Mouse (Mus musculus): ENCODE measurements around the gene Dlg2. TPM values are rescaled to one million over a fixed set of nuclear protein-coding genes. Genes with fewer than 3 reads are reported as not detected.
"Not testable (repeated sequence)": the region's sequence is repeated elsewhere in the genome, so short reads cannot be mapped to it uniquely, and the experiment has no call there.

Dlg2 gene
- total RNA-seq, 2 experiments from 2014 or later: not detected

DNA sequence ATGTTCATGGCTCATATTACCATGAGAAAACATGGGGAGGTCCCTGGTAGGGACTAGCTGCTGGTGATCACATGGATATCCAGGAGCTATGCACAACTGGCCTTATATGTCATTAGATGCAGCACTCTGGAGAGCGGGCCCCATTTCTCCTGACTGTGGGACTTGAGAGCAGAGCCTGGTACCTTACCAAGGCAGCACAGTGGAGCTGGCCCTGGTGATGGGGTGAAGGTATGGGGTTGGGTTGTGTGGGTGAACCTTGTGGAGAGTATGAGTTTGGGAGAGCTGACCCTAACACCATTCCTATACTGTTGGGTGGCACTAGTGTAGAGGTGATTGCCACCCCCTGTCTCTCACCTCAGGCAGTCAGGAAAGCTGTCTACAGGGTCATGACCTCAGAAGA is 311.5 kb downstream of the Dlg2 start:
- no peak; the same call in 1 of the 2 replicates for ATAC-seq (replicated peaks; ENCODE audit: low FRiP score, poor library complexity, severe bottlenecking)

- ATAC-seq (replicated peaks; ENCODE audit: low FRiP score, poor library complexity, severe bottlenecking): no peak
Observed at GRCm38 (mm10) chr7:90791522-90791921, 315.1 kb downstream of the Dlg2 start.

DNA sequence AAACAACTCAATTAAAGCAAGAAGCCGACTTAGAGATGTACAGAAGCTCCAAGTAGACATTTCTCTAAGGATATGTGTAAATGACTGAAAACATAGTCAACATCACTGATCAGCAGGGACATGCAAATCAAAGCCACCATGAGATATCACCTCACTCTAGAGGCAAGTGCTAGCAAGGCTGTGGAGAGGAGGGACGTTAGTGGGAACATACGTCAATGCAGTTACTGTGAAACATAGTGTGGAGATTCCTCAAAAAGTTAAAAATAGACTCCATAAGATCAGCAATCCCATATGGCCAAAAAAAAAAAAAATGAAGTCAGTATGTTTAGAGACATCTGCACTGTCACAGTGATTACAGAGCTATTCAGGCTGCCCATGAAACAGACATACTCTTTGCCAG is 349.2 kb downstream of the Dlg2 start:
- ATAC-seq (replicated peaks; ENCODE audit: low FRiP score, poor library complexity, severe bottlenecking): no peak

GRCm38 (mm10) chr7:90841276-90841675 is 364.8 kb downstream of the Dlg2 start:
- no peak for ATAC-seq (replicated peaks; ENCODE audit: low FRiP score, poor library complexity, severe bottlenecking)

GRCm38 (mm10) chr7:90843345-90844293 is 367.1 kb downstream of the Dlg2 start:
- no peak for ATAC-seq (replicated peaks; ENCODE audit: low FRiP score, poor library complexity, severe bottlenecking)

DNA sequence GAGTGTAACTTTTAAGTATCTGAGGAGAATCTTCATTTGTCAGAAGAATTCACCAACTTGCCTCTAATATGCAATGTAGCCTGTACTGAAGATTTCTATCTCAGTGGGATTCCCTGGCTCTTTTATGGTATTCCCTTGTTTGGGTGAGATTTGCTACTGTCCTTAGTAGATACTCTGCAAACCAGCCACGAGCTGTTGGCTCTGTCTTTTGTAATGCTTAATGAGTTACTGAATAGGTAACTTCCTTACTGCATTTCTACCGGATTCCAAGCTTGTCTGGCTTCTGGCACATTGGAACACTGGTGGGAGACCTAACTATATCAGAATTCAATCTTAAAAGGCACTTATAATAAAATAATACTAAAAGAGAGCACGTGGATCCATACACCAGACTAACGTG is 400.3 kb downstream of the Dlg2 start:
- ATAC-seq (replicated peaks; ENCODE audit: low FRiP score, poor library complexity, severe bottlenecking): not testable (repeated sequence)

DNA sequence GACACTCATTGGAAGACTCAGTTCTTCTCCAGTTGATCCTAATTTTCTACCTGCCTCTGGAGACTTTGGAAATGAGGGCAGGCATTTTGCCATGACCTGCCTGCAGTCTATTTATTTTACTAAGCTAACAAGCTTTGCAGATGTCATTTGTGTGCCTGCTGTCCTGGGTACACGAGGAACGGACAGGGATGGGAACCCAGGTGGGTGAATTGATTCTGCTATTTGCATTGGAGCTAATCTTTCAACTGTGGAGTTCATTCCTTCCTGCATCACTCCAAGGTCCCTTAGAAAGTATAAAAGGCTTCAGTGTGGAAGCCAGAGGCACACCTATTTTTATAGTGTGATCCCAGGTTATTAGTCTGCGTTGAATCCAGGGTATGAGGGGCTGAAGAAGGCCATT is 406.3 kb downstream of the Dlg2 start:
- ATAC-seq (replicated peaks; ENCODE audit: low FRiP score, poor library complexity, severe bottlenecking): no peak

DNA sequence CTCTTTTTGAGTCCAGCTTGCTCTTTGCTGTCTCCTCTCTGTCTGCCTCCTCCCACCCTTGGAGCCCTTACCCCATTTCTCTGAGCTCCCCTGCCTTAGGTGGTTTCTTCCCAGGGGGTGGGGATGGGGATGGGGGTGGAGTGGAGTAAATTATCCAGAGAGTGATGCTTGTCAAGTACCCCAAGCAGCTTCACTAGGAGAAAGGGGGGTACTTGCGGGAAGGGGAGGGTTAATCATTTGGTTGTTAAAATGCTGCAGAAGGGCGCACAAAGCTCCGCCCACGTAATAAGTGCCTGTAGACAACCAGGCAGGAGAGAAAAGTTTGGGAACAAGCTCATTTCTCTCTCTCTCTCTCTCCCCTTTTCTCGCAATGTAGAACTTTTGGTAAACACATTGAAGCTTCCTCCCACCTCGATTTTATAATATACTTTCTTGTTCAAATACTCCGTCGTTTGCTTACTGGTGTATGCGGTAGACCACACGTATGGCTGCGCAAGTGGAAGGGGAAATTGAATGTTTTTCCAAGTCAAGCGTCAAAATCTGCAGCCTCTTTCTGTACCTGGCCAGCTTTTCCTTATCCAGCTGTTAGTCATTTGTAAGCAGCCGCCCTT is 410.0 kb downstream of the Dlg2 start:
- ATAC-seq (replicated peaks; ENCODE audit: low FRiP score, poor library complexity, severe bottlenecking): no peak

- no peak for ATAC-seq (replicated peaks; ENCODE audit: low FRiP score, poor library complexity, severe bottlenecking)
Observed at GRCm38 (mm10) chr7:90887007-90887720, 410.7 kb downstream of the Dlg2 start.

DNA sequence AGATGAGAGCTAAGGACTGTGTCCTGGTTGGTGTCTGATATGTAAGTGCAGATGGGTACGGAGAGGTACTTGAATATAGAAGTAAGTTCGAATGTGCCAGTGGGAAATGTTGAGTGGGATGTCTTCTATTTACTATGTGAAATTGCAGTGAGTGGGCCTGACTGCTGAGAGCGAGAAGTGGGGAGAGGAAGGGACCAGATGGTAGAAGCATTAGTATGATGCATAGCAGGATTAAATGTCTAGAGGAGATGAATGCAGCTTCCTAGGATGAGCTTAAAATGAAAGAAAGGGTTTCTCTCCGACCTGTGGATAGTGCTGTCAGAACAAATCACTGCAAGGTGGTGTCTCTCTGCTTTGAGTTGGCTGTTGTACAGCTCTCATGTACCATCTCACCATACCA is 451.0 kb downstream of the Dlg2 start:
- no peak for ATAC-seq (replicated peaks; ENCODE audit: low FRiP score, poor library complexity, severe bottlenecking)

GRCm38 (mm10) chr7:90940726-90941125 is 464.3 kb downstream of the Dlg2 start:
- ATAC-seq (replicated peaks; ENCODE audit: low FRiP score, poor library complexity, severe bottlenecking): no peak

GRCm38 (mm10) chr7:90947073-90947472 is 470.6 kb downstream of the Dlg2 start:
- no peak for ATAC-seq (replicated peaks; ENCODE audit: low FRiP score, poor library complexity, severe bottlenecking)

DNA sequence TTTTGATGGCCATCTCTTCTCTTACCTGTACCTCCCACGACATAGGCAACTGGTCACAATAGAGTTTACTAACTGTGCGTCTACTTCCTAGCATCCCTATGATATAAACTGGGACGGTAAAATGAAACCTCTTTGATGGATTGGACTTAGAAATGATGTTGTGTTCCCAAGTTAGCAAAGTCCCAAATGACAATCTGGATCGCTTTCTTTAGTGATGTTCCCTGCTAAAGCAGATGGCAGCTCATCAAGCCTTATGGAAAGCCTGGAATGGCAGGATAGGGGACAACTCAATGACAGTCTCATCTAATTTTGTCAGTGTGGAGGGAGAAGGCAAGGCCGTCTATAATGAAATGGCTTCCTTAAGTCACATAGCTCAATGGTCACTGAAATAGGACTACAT is 472.7 kb downstream of the Dlg2 start:
- ATAC-seq (replicated peaks; ENCODE audit: low FRiP score, poor library complexity, severe bottlenecking): no peak

GRCm38 (mm10) chr7:90977241-90977640 is 500.8 kb downstream of the Dlg2 start:
- no peak for ATAC-seq (replicated peaks; ENCODE audit: low FRiP score, poor library complexity, severe bottlenecking)

- no peak for ATAC-seq (replicated peaks; ENCODE audit: low FRiP score, poor library complexity, severe bottlenecking)
Observed at GRCm38 (mm10) chr7:90982069-90982468, 505.6 kb downstream of the Dlg2 start.

- no peak for ATAC-seq (replicated peaks; ENCODE audit: low FRiP score, poor library complexity, severe bottlenecking)
Observed at GRCm38 (mm10) chr7:91010655-91011054, 534.2 kb downstream of the Dlg2 start.

GRCm38 (mm10) chr7:91044998-91045741 is 568.7 kb downstream of the Dlg2 start:
- no peak for ATAC-seq (replicated peaks; ENCODE audit: low FRiP score, poor library complexity, severe bottlenecking)

DNA sequence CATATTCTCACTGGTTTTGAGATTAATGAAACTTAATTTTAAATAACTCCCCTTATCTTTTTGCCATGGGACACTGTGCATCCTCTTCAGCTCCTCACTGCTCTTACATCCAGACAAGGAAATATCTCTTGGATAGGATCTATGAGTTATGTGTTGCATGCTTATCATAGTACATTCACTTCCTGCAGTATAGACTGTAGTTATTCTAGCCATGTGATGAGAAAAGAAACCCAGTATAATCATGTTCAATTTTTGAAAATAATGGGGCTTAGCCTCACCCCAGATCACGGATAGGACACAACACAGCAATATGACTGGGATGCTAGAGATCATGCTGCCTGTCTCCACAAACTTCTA is 569.2 kb downstream of the Dlg2 start:
- no peak for ATAC-seq (replicated peaks; ENCODE audit: low FRiP score, poor library complexity, severe bottlenecking)

DNA sequence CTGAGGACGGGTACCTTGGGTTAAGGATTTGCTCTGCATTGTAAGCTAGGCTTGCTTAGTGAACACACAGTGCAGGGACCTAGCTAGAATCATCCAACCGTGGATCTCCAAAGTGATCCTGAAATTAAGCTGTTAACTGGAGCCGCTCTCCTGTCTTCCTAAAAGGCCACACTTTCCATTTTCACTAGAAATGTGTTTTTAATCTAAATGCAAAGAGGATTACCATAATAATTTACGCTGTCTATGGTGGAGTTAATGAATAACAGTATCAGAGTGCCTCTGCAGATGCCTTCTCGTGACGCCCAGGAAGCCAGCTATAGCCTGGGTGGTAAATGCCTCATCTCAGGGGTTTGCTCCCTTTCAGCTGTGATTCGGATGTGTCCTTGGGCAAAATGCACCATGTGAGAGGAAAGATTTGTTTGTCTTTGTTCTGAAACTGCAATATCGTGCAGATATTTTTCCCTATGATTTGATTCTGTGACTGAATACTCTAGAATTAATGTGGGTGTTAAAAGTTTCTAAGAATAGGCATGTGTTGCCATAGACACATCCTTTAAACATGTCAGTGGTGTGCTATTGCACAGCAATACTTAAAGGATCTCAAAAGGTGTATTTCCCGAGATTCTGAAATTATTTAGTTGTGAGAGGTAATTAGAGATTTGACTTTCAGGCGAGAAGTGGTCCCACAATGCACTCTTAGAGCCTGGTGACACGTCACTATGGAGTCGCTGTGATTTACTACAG is 587.0 kb downstream of the Dlg2 start:
- ATAC-seq (replicated peaks; ENCODE audit: low FRiP score, poor library complexity, severe bottlenecking): no peak

All from erythroid progenitor cell, adult 5-6 weeks (primary cell).